Mouse (Mus musculus) mesoderm, embryonic 11.5 days (tissue): ENCODE results near the gene Olfr1349.
"Not testable (repeated sequence)": the region's sequence is repeated elsewhere in the genome, so short reads cannot be mapped to it uniquely, and the experiment has no call there.

ENCODE experiments used
- DNase-seq: peaks from one replicate; pipeline ENCODE4 v3.0.0-alpha.2; 2012; ENCODE audit warnings: low read depth, low spot score

The Olfr1349 gene

GRCm38 (mm10) chr7:6522850-6523249 is at the start of gene Olfr1349:
Olfr1349 (minus strand) TSS chr7:6522950.
- no peak for DNase-seq

GRCm38 (mm10) chr7:6564541-6564940 is 41.8 kb upstream of the Olfr1349 start, which contains the start of gene Olfr1350:
Olfr1350 (plus strand) TSS chr7:6564841.
- no peak for DNase-seq

GRCm38 (mm10) chr7:6526141-6526540 is 3.4 kb upstream of the Olfr1349 start:
- peak; percentile 23 for DNase-seq

- peak; percentile 0 for DNase-seq
Measured at GRCm38 (mm10) chr7:6525001-6525400, 2.3 kb upstream of the Olfr1349 start.

- no peak for DNase-seq
Measured at GRCm38 (mm10) chr7:6521666-6522065, 1.1 kb downstream of the Olfr1349 start.

GRCm38 (mm10) chr7:6508648-6509047 is 14.1 kb downstream of the Olfr1349 start, which contains the start of gene Olfr1348:
Olfr1348 (minus strand) TSS chr7:6508748.
- no peak for DNase-seq

GRCm38 (mm10) chr7:6499655-6500054 is 23.1 kb downstream of the Olfr1349 start, which contains the start of gene Olfr1347:
Olfr1347 (minus strand) TSS chr7:6499755.
- DNase-seq, result no peak

GRCm38 (mm10) chr7:6486841-6487240 is 35.9 kb downstream of the Olfr1349 start, which contains the start of gene Olfr5:
Olfr5 (minus strand) TSS chr7:6486941.
- no peak for DNase-seq

GRCm38 (mm10) chr7:6477633-6478032 is 45.1 kb downstream of the Olfr1349 start:
- DNase-seq, result not testable (repeated sequence)

- DNase-seq, result no peak
Measured at GRCm38 (mm10) chr7:6466951-6467350, 55.8 kb downstream of the Olfr1349 start, which contains the start of gene Olfr1346. Olfr1346 (plus strand) TSS chr7:6467101.
